In genomic region chr4:84407328-84408028, GRCm38 (mm10) we compare ENCODE assay signal across 11 mouse cellular contexts.
DNase-seq lines count a peak whose midpoint lies in the region; ATAC-seq lines count a peak whose summit lies in the region.
"Had no signal": no experiment of that assay in that cellular context is flagged by ENCODE, and none has a peak within 500 bp of the region (broad histone marks: within the 10 kb centered on the region; RNA-seq: fewer than 3 reads in every experiment).

No protein-coding gene starts in this region.

- no peak overlapping the region for H3K4me3 ChIP-seq in intestine, embryonic 14.5 days (ENCODE audit: low read depth, low read length)
- no peak overlapping the region for H3K4me3 ChIP-seq in intestine, embryonic 16.5 days (ENCODE audit: low read length)
- no peak overlapping the region for H3K4me3 ChIP-seq in forebrain, embryonic 12.5 days (replicated peaks)
- H3K4me3 ChIP-seq: left cerebral cortex, adult 2 months had no signal

- H3K4me1 ChIP-seq in intestine, embryonic 14.5 days (replicated peaks; ENCODE audit: control insufficient read depth, insufficient read depth, low read length) = peaks cover 31% of the 10 kb centered on the region
- peaks cover 9% of the 10 kb centered on the region for H3K4me1 ChIP-seq in intestine, embryonic 16.5 days (ENCODE audit: control insufficient read depth, insufficient read depth, low read length)
- peaks cover 6% of the 10 kb centered on the region; the same call in 1 of the 2 replicates for H3K4me1 ChIP-seq in forebrain, embryonic 12.5 days

- peak overlapping the region; percentile 19; the same call in 1 of the 2 replicates for H3K27ac ChIP-seq in intestine, embryonic 14.5 days (ENCODE audit: low read depth)
- H3K27ac ChIP-seq in intestine, embryonic 16.5 days (ENCODE audit: low read length) = no peak overlapping the region
- no peak overlapping the region for H3K27ac ChIP-seq in forebrain, embryonic 12.5 days
- H3K27ac ChIP-seq: left cerebral cortex, adult 2 months; macrophage had no signal

- no peaks in the 10 kb centered on the region for H3K27me3 ChIP-seq in intestine, embryonic 14.5 days (replicated peaks; ENCODE audit: control insufficient read depth, insufficient read depth, low read length)
- H3K27me3 ChIP-seq in intestine, embryonic 16.5 days (replicated peaks; ENCODE audit: control insufficient read depth, insufficient read depth, low read length) = no peaks in the 10 kb centered on the region
- no peaks in the 10 kb centered on the region for H3K27me3 ChIP-seq in forebrain, embryonic 12.5 days

- no peaks in the 10 kb centered on the region for H3K9me3 ChIP-seq in intestine, embryonic 14.5 days (ENCODE audit: control insufficient read depth, low read length)
- H3K9me3 ChIP-seq in intestine, embryonic 16.5 days (ENCODE audit: control insufficient read depth, low read length) = no peaks in the 10 kb centered on the region
- no peaks in the 10 kb centered on the region for H3K9me3 ChIP-seq in forebrain, embryonic 12.5 days

- 32% methylated on average over 6 of the region's 6 CpGs for WGBS in intestine, embryonic 14.5 days
- 39% methylated on average over 6 of the region's 6 CpGs for WGBS in intestine, embryonic 16.5 days
- 68% methylated on average over 6 of the region's 6 CpGs for WGBS in forebrain, embryonic 12.5 days

- no peak for ATAC-seq in intestine, embryonic 14.5 days (replicated peaks; ENCODE audit: low FRiP score, low TSS enrichment, low read depth)
- ATAC-seq in intestine, embryonic 16.5 days = no peak
- ATAC-seq in forebrain, embryonic 12.5 days (ENCODE audit: low FRiP score) = no peak

- no peak overlapping the region for H3K4me2 ChIP-seq in intestine, embryonic 14.5 days (ENCODE audit: low read length)
- H3K4me2 ChIP-seq in intestine, embryonic 16.5 days (ENCODE audit: low read depth, low read length) = no peak overlapping the region
- no peak overlapping the region for H3K4me2 ChIP-seq in forebrain, embryonic 12.5 days

- no peak for DNase-seq in intestine, embryonic 14.5 days (ENCODE audit: low spot score)
- DNase-seq in embryo, embryonic 10.5 days (ENCODE audit: low spot score) = peak; percentile 37
- DNase-seq in kidney, postnatal 25 days = peak; percentile 39 to 54
- peak; percentile 25 for DNase-seq in skeletal muscle tissue, adult 2 months (ENCODE audit: low read depth, low spot score)
- DNase-seq in spleen, adult 18-20 months = no peak
- no peak for DNase-seq in layer of hippocampus, adult 9-11 months
- DNase-seq: thymus, adult 18-20 months had no signal

- H3K9ac ChIP-seq in intestine, embryonic 14.5 days (ENCODE audit: low read length) = no peak overlapping the region
- no peak overlapping the region for H3K9ac ChIP-seq in intestine, embryonic 16.5 days (ENCODE audit: low read depth, low read length)
- no peak overlapping the region for H3K9ac ChIP-seq in forebrain, embryonic 12.5 days

- H3K36me3 ChIP-seq in intestine, embryonic 14.5 days (ENCODE audit: control insufficient read depth, insufficient read depth, low read length) = no peaks in the 10 kb centered on the region
- H3K36me3 ChIP-seq in intestine, embryonic 16.5 days (ENCODE audit: control insufficient read depth, insufficient read depth, low read length) = no peaks in the 10 kb centered on the region
- no peaks in the 10 kb centered on the region for H3K36me3 ChIP-seq in forebrain, embryonic 12.5 days (replicated peaks)

Comparison
In these comparisons a context has a peak if more than half of its experiments do, and no peak if none do; other contexts are left out.
1. DNase-seq: peak in embryo, embryonic 10.5 days (single experiment), kidney, postnatal 25 days (2 of 2) and skeletal muscle tissue, adult 2 months (single experiment); none in intestine, embryonic 14.5 days (single experiment), spleen, adult 18-20 months (0 of 2) and layer of hippocampus, adult 9-11 months (single experiment).